Mouse (Mus musculus): Measurements from ENCODE around the gene Ifitm6. TPM values are rescaled to one million over a fixed set of nuclear protein-coding genes. Genes with fewer than 3 reads are reported as not detected.

Gene Ifitm6
- total and polyA plus RNA-seq, 3 experiments, result not detected

GRCm38 (mm10) chr7:140987182-140988138, 30.3 kb downstream of the Ifitm6 start:
- H3K27ac ChIP-seq (ENCODE audit: insufficient read depth, low read depth), result peak overlapping the region; percentile 37
- H3K9me3 ChIP-seq (replicated peaks; ENCODE audit: low read length), result peaks cover 7% of the 10 kb centered on the region
- in situ Hi-C loops (cut with MboI; ENCODE audit: low pct_ligation_motif_present, low pct_unique_long_range_greater_than_20kb, low sequenced_read_pairs), result loop anchor here (25.0 kb wide), 1 partner anchor 375 kb away; no protein-coding TSS in a partner anchor
- no peaks in the 10 kb centered on the region for H3K79me2 ChIP-seq (replicated peaks; ENCODE audit: control insufficient read depth, extremely low read depth, insufficient read depth, poor library complexity, severe bottlenecking)
- peak overlapping the region; percentile 60 for H3K9ac ChIP-seq (ENCODE audit: insufficient read depth, low read depth)
- peak; percentile 86 for DNase-seq (ENCODE audit: extremely low read depth)
- dilution Hi-C loops (cut with MboI; ENCODE audit: extremely low pct_ligation_motif_present, extremely low pct_unique_long_range_greater_than_20kb, low sequenced_read_pairs), result no loop called here
- H3K4me3 ChIP-seq (replicated peaks in 1 of 3; ENCODE audit: low read depth in 2 of 3, low read length in 2 of 3, poor library complexity in 1 of 3), result peak overlapping the region; percentile 6 to 47 (median 36)
- H3K36me3 ChIP-seq (replicated peaks in 1 of 2; ENCODE audit: control insufficient read depth in 1 of 2, insufficient read depth in 1 of 2, low read length in 1 of 2), result no peaks in the 10 kb centered on the region
- H3K27me3 ChIP-seq (replicated peaks), result no peaks in the 10 kb centered on the region
- peak overlapping the region; percentile 82 for H3K4me2 ChIP-seq (ENCODE audit: insufficient read depth, low read depth, poor library complexity, severe bottlenecking)
- peaks cover 29 to 44% of the 10 kb centered on the region in 2 experiments for H3K4me1 ChIP-seq (ENCODE audit: control insufficient read depth in 1 of 2, insufficient read depth in 2 of 2)
- TF ChIP-seq ELF1 (IDR thresholded peaks at IDR 0.05; ENCODE audit: low read depth, low read length) (no peak), ZC3H11A (IDR thresholded peaks at IDR 0.05; ENCODE audit: low read depth, low read length) (no peak), BHLHE40 (IDR thresholded peaks at IDR 0.05; ENCODE audit: low read depth, low read length) (peak; percentile 84), PAX5 (IDR thresholded peaks at IDR 0.05; ENCODE audit: low read length) (no peak), ETS1 (conservative IDR thresholded peaks at IDR 0.05; ENCODE audit: low read depth, low read length) (no peak; the same call in 1 of the 2 replicates), SIN3A (IDR thresholded peaks at IDR 0.05; ENCODE audit: low read length) (peak; percentile 59; the same call in 1 of the 2 replicates), POLR2A (IDR thresholded peaks at IDR 0.05; ENCODE audit: low read depth, low read length) (0 out of 2 replicates have a peak, but pooled peaks have one; percentile 25), RCOR1 (conservative IDR thresholded peaks at IDR 0.05; ENCODE audit: low read depth, low read length) (peak; percentile 66; the same call in 1 of the 2 replicates), NRF1 (IDR thresholded peaks at IDR 0.05; ENCODE audit: low read depth, low read length) (peak; percentile 48; the same call in 1 of the 2 replicates), USF2 (conservative IDR thresholded peaks at IDR 0.05; ENCODE audit: low read depth, low read length) (no peak), ZNF384 (IDR thresholded peaks at IDR 0.05; ENCODE audit: low read depth, low read length) (peak; percentile 74), MAFK (IDR thresholded peaks at IDR 0.05; ENCODE audit: insufficient replicate concordance, low read length) (peak; percentile 55; the same call in 1 of the 2 replicates), JUN (IDR thresholded peaks at IDR 0.05; ENCODE audit: insufficient read depth, low read depth, low read length) (peak; percentile 46; the same call in 1 of the 2 replicates), MXI1 (IDR thresholded peaks at IDR 0.05; ENCODE audit: low read depth, low read length) (peak; percentile 66; the same call in 1 of the 2 replicates), ZMIZ1 (IDR thresholded peaks at IDR 0.05; ENCODE audit: low read depth, low read length) (no peak), UBTF (IDR thresholded peaks at IDR 0.05; ENCODE audit: low read depth, low read length) (no peak), KAT2A (IDR thresholded peaks at IDR 0.05; ENCODE audit: insufficient replicate concordance, low read length) (no peak), E2F4 (IDR thresholded peaks at IDR 0.05; ENCODE audit: insufficient replicate concordance, low read depth, low read length) (no peak), IRF4 (IDR thresholded peaks at IDR 0.05; ENCODE audit: low read depth, low read length) (peak; percentile 90), MEF2A (IDR thresholded peaks at IDR 0.05; ENCODE audit: borderline replicate concordance, low read depth, low read length) (peak; percentile 88), SMC3 (IDR thresholded peaks at IDR 0.05; ENCODE audit: low read depth, low read length) (peak; percentile 5; the same call in 1 of the 2 replicates), TCF12 (IDR thresholded peaks at IDR 0.05; ENCODE audit: low read depth, low read length) (peak; percentile 92), MYC (IDR thresholded peaks at IDR 0.05; ENCODE audit: low read depth, low read length) (no peak; the same call in 1 of the 2 replicates), TBP (conservative IDR thresholded peaks at IDR 0.05; ENCODE audit: low read depth, low read length) (0 out of 2 replicates have a peak, but pooled peaks have one; percentile 57), MAX (IDR thresholded peaks at IDR 0.05; ENCODE audit: low read length) (peak; percentile 50; the same call in 1 of the 2 replicates), POLR2AphosphoS2 (IDR thresholded peaks at IDR 0.05; ENCODE audit: low read depth, low read length) (no peak), NELFE (IDR thresholded peaks at IDR 0.05; ENCODE audit: low read depth, low read length) (no peak), USF1 (IDR thresholded peaks at IDR 0.05; ENCODE audit: low read depth, low read length) (no peak), ZKSCAN1 (IDR thresholded peaks at IDR 0.05; ENCODE audit: borderline replicate concordance, low read depth, low read length) (no peak), GABPA (IDR thresholded peaks at IDR 0.05; ENCODE audit: insufficient replicate concordance, low read depth, low read length) (no peak), MAZ (IDR thresholded peaks at IDR 0.05; ENCODE audit: low read depth, low read length) (0 out of 2 replicates have a peak, but pooled peaks have one; percentile 21), EP300 (IDR thresholded peaks at IDR 0.05; ENCODE audit: low read length) (peak; percentile 88), HCFC1 (IDR thresholded peaks at IDR 0.05; ENCODE audit: low read depth, low read length) (no peak), CTCF (conservative IDR thresholded peaks at IDR 0.05 in 1 of 2, IDR thresholded peaks at IDR 0.05 in 1 of 2; ENCODE audit: low read depth in 2 of 2, low read length in 2 of 2) (no peak), CHD2 (IDR thresholded peaks at IDR 0.05; ENCODE audit: low read length) (peak; percentile 65), RAD21 (IDR thresholded peaks at IDR 0.05; ENCODE audit: low read depth, low read length) (no peak), JUND (conservative IDR thresholded peaks at IDR 0.05; ENCODE audit: low read depth, low read length) (no peak; the same call in 1 of the 2 replicates)
